Mouse (Mus musculus): ENCODE measurements at regions not wholly inside any gene's neighbourhood (a gene's known extent, or its start where the extent isn't known, plus 50 kb on each side); places are given as distances from the start of the nearest gene placed in this dataset.

DNA sequence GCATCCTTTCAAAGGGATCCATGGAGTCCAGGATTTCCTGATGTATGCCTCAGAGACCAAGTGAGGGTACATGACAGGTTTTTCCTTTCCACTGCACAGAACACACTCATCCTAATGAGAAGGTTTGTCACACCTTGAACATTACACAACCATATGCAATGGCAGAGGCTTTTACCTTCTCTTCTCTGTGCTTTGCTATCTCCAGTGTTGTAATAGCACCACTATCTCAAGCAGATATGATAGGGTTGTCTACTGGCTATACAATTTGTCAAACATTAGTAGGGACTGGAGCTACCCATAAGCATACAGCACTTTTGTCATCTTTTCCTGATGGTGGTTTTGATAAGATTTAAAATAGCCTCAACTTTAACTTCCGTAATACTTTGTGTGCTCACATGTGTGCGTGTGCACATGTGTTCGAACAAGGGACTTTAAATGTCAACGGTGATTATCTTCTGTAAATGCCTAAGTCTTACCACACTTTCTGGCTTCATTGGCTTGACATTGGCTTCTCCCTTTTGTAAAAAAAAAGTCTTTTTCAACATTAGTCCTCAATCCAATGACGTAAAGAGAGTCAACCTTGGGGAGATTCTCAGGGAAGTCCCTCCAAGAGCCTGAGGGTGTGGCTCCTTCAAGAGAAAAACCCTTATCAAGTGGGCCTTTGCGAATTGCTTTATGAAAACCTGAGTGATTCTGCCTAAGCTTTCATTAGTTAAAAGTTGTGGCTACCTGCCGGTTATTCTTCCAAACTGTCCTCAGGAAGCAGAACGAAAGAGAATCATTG, 513.1 kb upstream of the 4930412O13Rik start:
- TF ChIP-seq GATA1 (IDR thresholded peaks at IDR 0.05; ENCODE audit: borderline replicate concordance, low read length) (no peak), FLI1 (IDR thresholded peaks at IDR 0.05; ENCODE audit: low read length) (no peak)
